17 mouse cellular contexts compared by ENCODE assay signal in the genomic region with DNA sequence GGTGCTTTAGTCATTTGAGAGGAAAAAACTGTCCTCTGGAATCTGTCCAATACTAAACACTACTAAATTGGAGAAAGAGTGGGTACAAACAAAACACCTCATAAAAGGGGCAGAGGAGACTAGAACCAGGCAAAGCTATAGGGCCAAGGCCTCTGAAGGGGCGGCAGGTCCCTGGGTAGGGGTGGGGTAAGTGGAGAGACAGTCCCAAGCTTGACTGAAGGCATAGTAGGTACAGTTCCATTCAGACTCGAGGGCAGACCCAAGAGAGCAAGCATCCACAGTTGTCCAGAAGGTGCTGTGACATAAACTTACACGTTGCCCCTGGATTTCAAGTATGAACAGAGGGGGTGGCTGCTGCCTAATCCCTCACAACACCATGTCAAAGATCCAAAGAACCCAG.
DNase-seq lines count a peak whose midpoint lies in the region; ATAC-seq and TF ChIP-seq lines count a peak whose summit lies in the region.
"Had no signal": no experiment of that assay in that cellular context is flagged by ENCODE, and none has a peak within 500 bp of the region (broad histone marks: within the 10 kb centered on the region; RNA-seq: fewer than 3 reads in every experiment).

No protein-coding gene starts in this region.

- H3K4me1 ChIP-seq in heart, embryonic 10.5 days = 0 out of 2 replicates have a peak, but pooled peaks cover 10% of the 10 kb centered on the region
- H3K4me1 ChIP-seq in hindbrain, embryonic 10.5 days (replicated peaks) = peaks cover 15% of the 10 kb centered on the region; the same call in 1 of the 2 replicates
- no peaks in the 10 kb centered on the region for H3K4me1 ChIP-seq in hindbrain, postnatal 0 days (ENCODE audit: insufficient read depth, low read length)
- no peaks in the 10 kb centered on the region for H3K4me1 ChIP-seq in embryonic facial prominence, embryonic 11.5 days (ENCODE audit: control insufficient read depth, insufficient read depth, low read length)
- peaks cover 24% of the 10 kb centered on the region for H3K4me1 ChIP-seq in limb, embryonic 13.5 days
- H3K4me1 ChIP-seq: forebrain, embryonic 12.5 days; liver, embryonic 13.5 days had no signal

- no peaks in the 10 kb centered on the region for H3K9me3 ChIP-seq in heart, embryonic 10.5 days
- no peaks in the 10 kb centered on the region for H3K9me3 ChIP-seq in hindbrain, embryonic 10.5 days
- no peaks in the 10 kb centered on the region for H3K9me3 ChIP-seq in hindbrain, postnatal 0 days (ENCODE audit: low read length)
- H3K9me3 ChIP-seq in embryonic facial prominence, embryonic 11.5 days (replicated peaks; ENCODE audit: control insufficient read depth, low read length) = no peaks in the 10 kb centered on the region
- H3K9me3 ChIP-seq in limb, embryonic 13.5 days = no peaks in the 10 kb centered on the region
- H3K9me3 ChIP-seq: forebrain, embryonic 12.5 days; liver, embryonic 13.5 days; lung, embryonic 15.5 days had no signal

- intact Hi-C loops in heart, postnatal 36 days (cut with DNase I) = no loop called here

- peaks cover 12% of the 10 kb centered on the region for H3K36me3 ChIP-seq in heart, embryonic 10.5 days
- 0 out of 2 replicates have a peak, but pooled peaks cover 5% of the 10 kb centered on the region for H3K36me3 ChIP-seq in hindbrain, embryonic 10.5 days
- H3K36me3 ChIP-seq in hindbrain, postnatal 0 days (ENCODE audit: insufficient read depth, low read length) = no peaks in the 10 kb centered on the region
- H3K36me3 ChIP-seq in embryonic facial prominence, embryonic 11.5 days (replicated peaks; ENCODE audit: control insufficient read depth, insufficient read depth, low read depth, low read length) = peaks cover 6% of the 10 kb centered on the region; the same call in 1 of the 2 replicates
- peaks cover 31% of the 10 kb centered on the region for H3K36me3 ChIP-seq in limb, embryonic 13.5 days
- H3K36me3 ChIP-seq: forebrain, embryonic 12.5 days; liver, embryonic 13.5 days had no signal

- no peak for TF ChIP-seq CTCF in hindbrain, postnatal 0 days (IDR thresholded peaks at IDR 0.05; ENCODE audit: low read depth)

- 71% methylated on average over 3 of the region's 3 CpGs for WGBS in heart, embryonic 10.5 days
- WGBS in hindbrain, embryonic 10.5 days = 80% methylated on average over 3 of the region's 3 CpGs
- 63% methylated on average over 3 of the region's 3 CpGs for WGBS in hindbrain, postnatal 0 days
- 67% methylated on average over 3 of the region's 3 CpGs for WGBS in embryonic facial prominence, embryonic 11.5 days
- WGBS in limb, embryonic 13.5 days = 55% methylated on average over 3 of the region's 3 CpGs

- H3K27me3 ChIP-seq in heart, embryonic 10.5 days (ENCODE audit: insufficient read depth, poor library complexity, severe bottlenecking) = no peaks in the 10 kb centered on the region
- H3K27me3 ChIP-seq in hindbrain, embryonic 10.5 days (ENCODE audit: insufficient read depth, poor library complexity, severe bottlenecking) = no peaks in the 10 kb centered on the region
- no peaks in the 10 kb centered on the region for H3K27me3 ChIP-seq in hindbrain, postnatal 0 days (ENCODE audit: insufficient read depth, low read length)
- H3K27me3 ChIP-seq in embryonic facial prominence, embryonic 11.5 days (ENCODE audit: control insufficient read depth, insufficient read depth, low read length) = no peaks in the 10 kb centered on the region
- H3K27me3 ChIP-seq in limb, embryonic 13.5 days = no peaks in the 10 kb centered on the region
- H3K27me3 ChIP-seq: liver, embryonic 13.5 days; lung, embryonic 15.5 days had no signal

- H3K4me3 ChIP-seq in heart, embryonic 10.5 days = no peak overlapping the region
- H3K4me3 ChIP-seq in hindbrain, embryonic 10.5 days = no peak overlapping the region
- H3K4me3 ChIP-seq in hindbrain, postnatal 0 days (ENCODE audit: low read length) = no peak overlapping the region
- no peak overlapping the region for H3K4me3 ChIP-seq in embryonic facial prominence, embryonic 11.5 days (ENCODE audit: low read depth, low read length)
- no peak overlapping the region for H3K4me3 ChIP-seq in limb, embryonic 13.5 days
- H3K4me3 ChIP-seq: forebrain, embryonic 12.5 days; liver, embryonic 13.5 days; lung, embryonic 15.5 days had no signal

- H3K9ac ChIP-seq in hindbrain, postnatal 0 days (replicated peaks; ENCODE audit: low read length) = no peak overlapping the region
- no peak overlapping the region for H3K9ac ChIP-seq in embryonic facial prominence, embryonic 11.5 days (replicated peaks; ENCODE audit: low read length)
- no peak overlapping the region for H3K9ac ChIP-seq in limb, embryonic 13.5 days
- H3K9ac ChIP-seq: forebrain, embryonic 12.5 days; liver, embryonic 13.5 days; lung, embryonic 15.5 days had no signal

- H3K27ac ChIP-seq in heart, embryonic 10.5 days = 0 out of 2 replicates have a peak overlapping the region, but pooled peaks have one; percentile 63
- H3K27ac ChIP-seq in hindbrain, embryonic 10.5 days = peak overlapping the region; percentile 62; the same call in 1 of the 2 replicates
- H3K27ac ChIP-seq in hindbrain, postnatal 0 days = no peak overlapping the region
- H3K27ac ChIP-seq in embryonic facial prominence, embryonic 11.5 days (replicated peaks; ENCODE audit: low read depth, low read length) = peak overlapping the region; percentile 61
- H3K27ac ChIP-seq in limb, embryonic 13.5 days = peak overlapping the region; percentile 88
- H3K27ac ChIP-seq: forebrain, embryonic 12.5 days; liver, embryonic 13.5 days; lung, embryonic 15.5 days; macrophage had no signal

- no peak overlapping the region for H3K4me2 ChIP-seq in hindbrain, postnatal 0 days (ENCODE audit: low read depth, low read length)
- H3K4me2 ChIP-seq in embryonic facial prominence, embryonic 11.5 days (ENCODE audit: low read depth, low read length) = no peak overlapping the region
- H3K4me2 ChIP-seq in limb, embryonic 13.5 days (replicated peaks) = no peak overlapping the region
- H3K4me2 ChIP-seq: forebrain, embryonic 12.5 days; liver, embryonic 13.5 days; lung, embryonic 15.5 days had no signal

- no peak for ATAC-seq in hindbrain, postnatal 0 days
- no peak for ATAC-seq in embryonic facial prominence, embryonic 11.5 days (replicated peaks; ENCODE audit: insufficient number of reproducible peaks, low FRiP score, low TSS enrichment, low read depth)
- no peak for ATAC-seq in limb, embryonic 13.5 days (ENCODE audit: low FRiP score, low read depth)
- ATAC-seq: inflammation-experienced regulatory T-cells, adult 6 months; midbrain, embryonic 16.5 days had no signal

- DNase-seq in heart, embryonic 10.5 days (ENCODE audit: low spot score) = no peak
- DNase-seq in heart, postnatal 36 days = no peak
- no peak for DNase-seq in hindbrain, embryonic 10.5 days (ENCODE audit: low spot score)
- no peak for DNase-seq in hindbrain, postnatal 0 days (ENCODE audit: low spot score)
- no peak for DNase-seq in embryonic facial prominence, embryonic 11.5 days (ENCODE audit: low spot score)
- no peak for DNase-seq in cerebellum, postnatal 25 days
- DNase-seq: adrenal gland, adult 8-10 months; cerebellum, adult 11 months; cerebellum, postnatal 36 days; liver, embryonic 13.5 days; thymus, postnatal 36 days had no signal
